Mouse (Mus musculus): ENCODE measurements around the gene Mpnd. TPM values are rescaled to one million over a fixed set of nuclear protein-coding genes. Genes with fewer than 3 reads are reported as not detected.

Mpnd gene
- total and polyA plus RNA-seq, 2 experiments from 2014 or later, result 110 to 159 TPM

DNA sequence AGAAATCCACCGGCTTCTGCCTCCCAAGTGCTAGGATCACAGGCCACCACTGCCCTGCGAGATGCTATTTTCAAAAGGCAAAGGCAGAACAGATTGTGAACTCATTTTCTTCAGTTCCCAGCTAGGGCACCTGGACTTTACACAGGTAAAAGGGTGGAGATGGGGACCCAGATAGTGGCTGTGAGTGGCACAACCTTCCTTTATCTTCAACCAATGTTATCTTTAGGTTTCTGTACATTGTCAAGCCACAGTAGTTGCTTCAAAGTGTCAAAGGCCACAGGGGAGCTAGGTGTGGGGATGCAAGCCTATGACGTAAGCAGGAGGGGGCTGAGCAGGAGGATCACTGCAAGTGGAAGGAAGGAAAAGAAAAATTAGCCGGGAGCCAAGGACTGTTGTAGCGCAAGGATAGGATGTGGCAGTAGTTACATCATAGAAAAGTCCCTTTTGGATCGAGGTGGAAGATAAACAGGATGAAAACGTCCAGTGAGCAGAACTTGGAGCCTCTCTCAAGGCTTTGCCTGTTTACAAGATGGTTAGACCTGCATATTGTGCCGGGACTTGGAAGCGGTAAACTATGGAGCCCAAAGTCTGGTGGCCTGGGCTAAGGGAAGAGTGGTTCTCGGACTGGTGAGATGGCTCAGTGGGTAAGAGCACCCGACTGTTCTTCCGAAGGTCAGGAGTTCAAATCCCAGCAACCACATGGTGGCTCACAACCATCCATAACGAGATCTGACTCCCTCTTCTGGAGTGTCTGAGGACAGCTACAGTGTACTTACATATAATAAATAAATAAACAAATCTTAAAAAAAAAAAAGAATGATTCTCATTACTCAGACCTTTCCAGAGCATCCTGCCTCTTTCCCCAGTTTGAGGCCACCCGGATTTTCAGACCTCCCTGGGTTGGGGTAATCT, 2.2 kb downstream of the Mpnd start:
- H3K9ac ChIP-seq, result peak overlapping the region; percentile 89
- 33% methylated on average over 13 of the region's 14 CpGs for WGBS
- ATAC-seq, result peak; percentile 32

DNA sequence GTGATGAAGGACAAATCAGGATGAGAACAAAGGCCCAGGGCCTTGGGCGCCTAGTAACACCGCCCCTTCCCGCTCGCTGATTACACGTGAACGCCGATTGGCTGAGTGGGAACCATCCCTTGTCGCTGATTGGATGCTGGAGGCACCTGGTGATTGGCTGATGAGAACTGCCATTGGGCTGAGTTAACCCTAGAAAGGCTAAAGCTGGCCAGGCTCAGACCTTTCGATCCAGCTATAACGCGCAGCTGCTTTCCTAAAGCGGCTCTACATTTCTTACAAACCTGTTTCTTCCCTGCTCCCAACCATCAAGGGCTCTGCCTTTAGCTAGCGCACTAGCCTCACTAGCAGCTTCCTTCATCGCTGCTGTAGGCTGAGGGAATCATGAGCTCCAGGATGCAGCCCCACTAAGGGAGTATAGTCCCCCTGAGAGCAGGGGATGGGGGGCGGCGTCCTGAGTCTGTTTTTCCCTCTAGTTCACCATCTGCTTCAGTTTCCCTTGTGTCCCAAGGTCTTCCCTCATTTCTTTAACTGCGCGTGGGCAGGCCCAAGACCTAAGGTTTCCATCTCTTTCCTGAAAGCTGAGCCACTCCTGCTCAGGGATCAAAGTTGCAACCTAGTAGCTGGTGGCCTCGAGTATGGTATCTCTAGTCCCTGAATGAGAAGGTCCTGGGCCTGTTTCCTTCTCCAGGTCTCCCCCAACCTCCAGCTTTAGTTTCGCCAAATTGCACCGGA, 3.0 kb downstream of the Mpnd start:
- ATAC-seq, result peak; percentile 95
- H3K9me3 ChIP-seq (ENCODE audit: low read length), result no peaks in the 10 kb centered on the region
- DNase-seq, result peak; percentile 99
- H3K27ac ChIP-seq (ENCODE audit: low read depth, low read length), result peak overlapping the region; percentile 96
- peak overlapping the region; percentile 89 for H3K9ac ChIP-seq
- no peaks in the 10 kb centered on the region; the same call in 1 of the 2 replicates for H3K27me3 ChIP-seq (ENCODE audit: insufficient read depth, low read length)
- peaks cover 15% of the 10 kb centered on the region for H3K36me3 ChIP-seq (ENCODE audit: insufficient read depth)
- WGBS, result under 1% methylated on average over 21 of the region's 21 CpGs
- peaks cover 18% of the 10 kb centered on the region for H3K4me1 ChIP-seq (ENCODE audit: insufficient read depth)
- peak overlapping the region; percentile 81 for H3K4me3 ChIP-seq (ENCODE audit: low read depth, low read length)
- peak; percentile 0; the same call in 1 of the 2 replicates for TF ChIP-seq CTCF (IDR thresholded peaks at IDR 0.05; ENCODE audit: low read depth)
- peak overlapping the region; percentile 68 for H3K4me2 ChIP-seq (ENCODE audit: low read depth)

More for the DNA sequence above, 2.2 kb downstream of the Mpnd start:
- peak; percentile 58 for DNase-seq
- peaks cover 18% of the 10 kb centered on the region for H3K4me1 ChIP-seq (ENCODE audit: insufficient read depth)
- no peaks in the 10 kb centered on the region; the same call in 1 of the 2 replicates for H3K27me3 ChIP-seq (ENCODE audit: insufficient read depth, low read length)
- peak overlapping the region; percentile 68 for H3K4me2 ChIP-seq (ENCODE audit: low read depth)
- H3K27ac ChIP-seq (ENCODE audit: low read depth, low read length), result peak overlapping the region; percentile 96
- peaks cover 14% of the 10 kb centered on the region for H3K36me3 ChIP-seq (ENCODE audit: insufficient read depth)
- no peaks in the 10 kb centered on the region for H3K9me3 ChIP-seq (ENCODE audit: low read length)
- H3K4me3 ChIP-seq (ENCODE audit: low read depth, low read length), result peak overlapping the region; percentile 81
- peak; percentile 23; the same call in 1 of the 2 replicates for TF ChIP-seq CTCF (IDR thresholded peaks at IDR 0.05; ENCODE audit: low read depth)

DNA sequence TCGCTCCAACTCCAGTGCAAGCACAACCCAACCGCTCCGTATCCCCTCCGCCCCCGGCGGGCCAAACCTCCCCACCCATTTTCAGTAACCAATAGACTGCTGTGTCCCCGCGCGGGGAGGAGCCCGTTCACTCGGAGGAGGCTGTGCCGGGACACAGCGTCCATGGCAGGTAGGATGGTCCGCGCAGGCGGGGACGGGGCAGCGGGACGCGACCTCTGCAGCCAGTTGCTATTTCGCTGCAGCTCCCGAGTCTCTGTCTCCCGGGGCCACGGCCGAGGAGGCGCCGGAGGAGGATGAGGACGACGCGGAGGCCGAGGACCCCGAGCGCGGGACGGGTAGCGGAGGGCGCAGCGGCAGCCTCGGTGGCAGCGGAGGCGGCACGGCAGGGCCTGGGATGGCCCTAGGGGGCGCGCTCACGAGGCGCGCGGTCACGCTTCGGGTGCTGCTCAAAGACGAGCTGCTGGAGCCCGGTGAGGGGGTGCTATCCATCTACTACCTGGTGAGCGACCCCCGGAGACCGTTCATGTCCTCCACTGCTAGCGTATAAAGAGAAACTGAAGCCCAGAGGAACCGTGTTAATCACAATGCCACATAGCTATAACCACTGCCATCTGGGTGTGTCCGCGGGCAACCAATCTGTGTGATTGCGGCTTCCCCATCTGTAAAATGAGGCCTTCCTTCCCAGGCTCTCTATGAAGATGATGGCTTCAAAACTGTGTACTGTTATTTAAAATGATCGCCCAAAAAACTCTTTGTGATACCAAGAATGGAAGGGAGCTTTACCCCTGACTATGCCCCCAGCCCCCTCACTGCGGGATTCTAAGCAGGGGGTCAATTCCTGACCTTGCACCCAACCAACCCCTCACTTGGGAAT, 3.8 kb downstream of the Mpnd start:
- Histone ChIP-seq H3K27me3 (ENCODE audit: insufficient read depth, low read length) (no peaks in the 10 kb centered on the region; the same call in 1 of the 2 replicates), H3K36me3 (ENCODE audit: insufficient read depth) (peaks cover 18% of the 10 kb centered on the region), H3K4me3 (ENCODE audit: low read depth, low read length) (peak overlapping the region; percentile 81), H3K4me2 (ENCODE audit: low read depth) (peak overlapping the region; percentile 68), H3K9me3 (ENCODE audit: low read length) (no peaks in the 10 kb centered on the region), H3K27ac (ENCODE audit: low read depth, low read length) (peak overlapping the region; percentile 96), H3K9ac (peak overlapping the region; percentile 89), H3K4me1 (ENCODE audit: insufficient read depth) (peaks cover 18% of the 10 kb centered on the region)
- WGBS, result 1% methylated on average over 62 of the region's 62 CpGs
- ATAC-seq, result peak; percentile 90
- DNase-seq, result peak; percentile 93
- peak; percentile 66 for TF ChIP-seq CTCF (IDR thresholded peaks at IDR 0.05; ENCODE audit: low read depth)

GRCm38 (mm10) chr17:56009962-56010240, 4.4 kb downstream of the Mpnd start:
- H3K4me1 ChIP-seq (ENCODE audit: insufficient read depth), result peaks cover 18% of the 10 kb centered on the region
- WGBS, result 51% methylated on average over 2 of the region's 2 CpGs

GRCm38 (mm10) chr17:56010255-56010654, 4.7 kb downstream of the Mpnd start:
- no peak for DNase-seq
- H3K36me3 ChIP-seq (ENCODE audit: insufficient read depth), result peaks cover 25% of the 10 kb centered on the region

More at GRCm38 (mm10) chr17:56009962-56010240, 4.4 kb downstream of the Mpnd start:
- Histone ChIP-seq H3K4me3 (ENCODE audit: low read depth, low read length) (peak overlapping the region; percentile 81), H3K36me3 (ENCODE audit: insufficient read depth) (peaks cover 21% of the 10 kb centered on the region), H3K9me3 (ENCODE audit: low read length) (no peaks in the 10 kb centered on the region), H3K27me3 (ENCODE audit: insufficient read depth, low read length) (no peaks in the 10 kb centered on the region; the same call in 1 of the 2 replicates), H3K27ac (ENCODE audit: low read depth, low read length) (peak overlapping the region; percentile 96), H3K4me2 (ENCODE audit: low read depth) (peak overlapping the region; percentile 68), H3K9ac (peak overlapping the region; percentile 89)
- no peak for ATAC-seq
- no peak for TF ChIP-seq CTCF (IDR thresholded peaks at IDR 0.05; ENCODE audit: low read depth)
- DNase-seq, result no peak

GRCm38 (mm10) chr17:56010681-56011080, 5.2 kb downstream of the Mpnd start:
- peaks cover 29% of the 10 kb centered on the region for H3K36me3 ChIP-seq (ENCODE audit: insufficient read depth)
- no peaks in the 10 kb centered on the region for H3K9me3 ChIP-seq (ENCODE audit: low read length)
- 6% methylated on average over 9 of the region's 9 CpGs for WGBS
- DNase-seq (peak; percentile 65), ATAC-seq (no peak)
- peak; percentile 90 for TF ChIP-seq CTCF (IDR thresholded peaks at IDR 0.05; ENCODE audit: low read depth)
- H3K4me2 ChIP-seq (ENCODE audit: low read depth), result peak overlapping the region; percentile 68
- H3K27ac ChIP-seq (ENCODE audit: low read depth, low read length), result no peak overlapping the region
- H3K9ac ChIP-seq, result peak overlapping the region; percentile 31; the same call in 1 of the 2 replicates
- H3K4me3 ChIP-seq (ENCODE audit: low read depth, low read length), result peak overlapping the region; percentile 81; the same call in 1 of the 2 replicates
- no peaks in the 10 kb centered on the region for H3K27me3 ChIP-seq (ENCODE audit: insufficient read depth, low read length)
- peaks cover 18% of the 10 kb centered on the region for H3K4me1 ChIP-seq (ENCODE audit: insufficient read depth)

More at GRCm38 (mm10) chr17:56010255-56010654, 4.7 kb downstream of the Mpnd start:
- Histone ChIP-seq H3K9me3 (ENCODE audit: low read length) (no peaks in the 10 kb centered on the region), H3K9ac (0 out of 2 replicates have a peak overlapping the region, but pooled peaks have one; percentile 18), H3K4me1 (ENCODE audit: insufficient read depth) (peaks cover 18% of the 10 kb centered on the region), H3K4me3 (ENCODE audit: low read depth, low read length) (peak overlapping the region; percentile 81), H3K27me3 (ENCODE audit: insufficient read depth, low read length) (no peaks in the 10 kb centered on the region; the same call in 1 of the 2 replicates), H3K27ac (ENCODE audit: low read depth, low read length) (no peak overlapping the region), H3K4me2 (ENCODE audit: low read depth) (peak overlapping the region; percentile 68)
- TF ChIP-seq CTCF (IDR thresholded peaks at IDR 0.05; ENCODE audit: low read depth), result no peak; the same call in 1 of the 2 replicates
- ATAC-seq, result no peak
- 71% methylated on average over 14 of the region's 14 CpGs for WGBS

All from forebrain, postnatal 0 days (tissue).